Mouse (Mus musculus) cerebellum, adult 2 months (tissue): ENCODE data around the gene Wdr24.

Experiments
- CTCF ChIP-seq: fragments of 200-500 bp; IDR thresholded peaks from 2 replicates; pipeline ENCODE4 v1.5.1; 2011; ENCODE audit warnings: low read depth, mild to moderate bottlenecking, control low read depth, low read length, moderate library complexity, borderline replicate concordance; ENCODE audit not compliant: insufficient read depth
- POLR2A ChIP-seq: fragments of 200-500 bp; IDR thresholded peaks from 2 replicates; pipeline ENCODE4 v1.6.1; 2011; ENCODE audit warnings: low read length, control low read depth, borderline replicate concordance; ENCODE audit not compliant: insufficient read depth

DNA sequence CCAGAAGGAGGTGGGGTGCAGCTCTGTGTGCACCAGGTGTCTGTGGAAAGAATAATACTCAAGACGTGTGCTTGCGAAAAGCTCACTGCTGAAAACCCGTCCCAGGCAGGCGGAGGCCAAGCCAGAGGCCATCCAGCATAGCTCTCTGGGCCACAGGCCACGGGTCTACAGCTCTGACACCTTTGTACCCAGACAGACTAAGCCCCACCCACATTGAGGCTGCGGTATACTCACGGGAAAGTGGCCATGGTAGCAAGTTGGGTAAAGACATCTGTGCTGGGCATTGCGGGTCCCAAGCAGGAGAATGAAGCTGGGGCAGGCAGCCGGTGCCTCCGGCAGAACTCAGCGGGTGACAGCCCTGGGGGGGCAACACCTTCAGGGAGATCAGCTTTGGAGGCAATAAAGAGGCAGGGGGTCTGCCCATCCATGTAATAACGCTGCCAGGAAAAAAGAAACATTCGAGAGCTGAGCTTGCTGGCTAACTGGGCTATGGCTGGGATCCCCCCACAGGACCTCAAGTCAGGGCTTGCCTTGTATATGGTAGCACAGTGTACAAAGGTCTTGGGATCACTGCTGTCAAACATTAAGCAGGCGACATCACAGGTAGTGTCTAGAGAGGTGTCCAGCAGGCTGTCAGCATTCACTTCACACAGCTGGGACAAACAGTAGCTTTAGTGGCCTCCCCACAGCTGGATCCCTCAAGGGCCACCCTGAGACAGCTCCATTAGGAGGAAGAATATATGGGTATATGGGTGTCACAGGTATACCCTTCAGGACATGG lies 16.2 kb downstream of the Wdr24 start:
- TF ChIP-seq CTCF (no peak), POLR2A (no peak)
